Mouse (Mus musculus): ENCODE measurements around the gene Fbxw2. TPM values are rescaled to one million over a fixed set of nuclear protein-coding genes. Genes with fewer than 3 reads are reported as not detected.
"Not testable (repeated sequence)": the region's sequence is repeated elsewhere in the genome, so short reads cannot be mapped to it uniquely, and the experiment has no call there.

Fbxw2 gene
- polyA plus RNA-seq, 1 experiment from 2014 or later = 113 TPM

DNA sequence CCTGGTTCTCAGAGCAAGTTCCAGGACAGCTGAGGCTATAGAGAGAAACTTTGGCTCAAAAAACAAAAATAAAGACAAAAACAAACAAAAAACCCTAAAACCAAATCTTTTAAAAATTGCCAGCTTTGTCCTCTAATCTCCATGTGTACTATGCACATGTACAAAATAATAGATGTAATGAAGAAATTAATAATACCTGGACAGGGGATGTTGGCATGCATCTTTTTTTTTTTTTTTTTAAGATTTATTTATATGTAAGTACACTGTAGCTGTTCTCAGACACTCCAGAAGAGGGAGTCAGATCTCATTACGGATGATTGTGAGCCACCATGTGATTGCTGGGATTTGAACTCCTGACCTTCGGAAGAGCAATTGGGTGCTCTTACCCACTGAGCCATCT is 33.6 kb downstream of the Fbxw2 start:
- not testable (repeated sequence) for ATAC-seq (replicated peaks); H3K9ac ChIP-seq (replicated peaks); H3K4me3 ChIP-seq; H3K27ac ChIP-seq (replicated peaks); H3K4me2 ChIP-seq (replicated peaks); H3K9me3 ChIP-seq; H3K36me3 ChIP-seq; H3K4me1 ChIP-seq; H3K27me3 ChIP-seq
- 89% methylated on average over 2 of the region's 2 CpGs for WGBS

DNA sequence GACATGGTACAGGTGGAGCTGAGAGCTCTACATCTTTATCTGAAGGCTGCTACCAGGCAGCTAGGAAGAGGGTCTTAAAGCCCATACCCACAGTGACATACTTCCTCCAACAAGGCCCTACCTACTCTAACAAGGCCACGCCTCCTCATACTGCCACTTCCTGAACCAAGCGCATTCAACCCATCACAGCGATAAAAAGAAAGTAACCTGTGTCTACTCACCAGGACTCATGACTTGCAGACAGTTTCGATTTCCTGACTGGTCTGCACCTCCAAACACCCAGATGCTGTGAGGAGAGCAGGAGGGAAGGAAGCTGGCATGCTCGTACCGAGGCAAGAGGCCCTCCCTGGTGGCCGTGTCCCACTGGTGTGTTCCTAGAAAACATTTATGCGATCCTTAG is 35.8 kb downstream of the Fbxw2 start:
- no peak for ATAC-seq (replicated peaks)
- H3K4me1 ChIP-seq = no peaks in the 10 kb centered on the region
- no peak overlapping the region for H3K9ac ChIP-seq (replicated peaks)
- H3K27me3 ChIP-seq = no peaks in the 10 kb centered on the region
- no peak overlapping the region for H3K4me3 ChIP-seq
- no peak overlapping the region for H3K4me2 ChIP-seq (replicated peaks)
- WGBS = 92% methylated on average over 8 of the region's 8 CpGs
- H3K9me3 ChIP-seq = no peaks in the 10 kb centered on the region
- peaks cover 2% of the 10 kb centered on the region; the same call in 1 of the 2 replicates for H3K36me3 ChIP-seq
- H3K27ac ChIP-seq (replicated peaks) = no peak overlapping the region

DNA sequence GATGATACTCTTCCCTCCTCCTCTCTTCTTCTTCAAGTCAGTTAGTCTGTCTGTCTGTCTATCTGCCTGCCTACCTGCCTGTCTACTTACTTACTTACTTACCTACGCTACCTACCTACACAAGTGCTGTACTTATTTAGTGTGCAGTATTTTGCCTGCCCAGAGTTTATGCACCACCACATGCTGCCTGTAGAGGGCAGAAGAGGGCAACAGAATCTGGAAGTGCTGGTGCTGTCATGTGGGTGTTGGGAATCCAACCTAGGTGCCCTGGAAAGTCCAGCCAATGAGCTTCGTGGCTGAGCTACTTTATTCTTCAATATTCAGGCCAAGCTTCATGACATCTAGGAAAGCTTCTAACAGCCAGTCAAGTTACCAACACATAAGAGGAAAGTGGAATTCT is 42.0 kb downstream of the Fbxw2 start:
- 78% methylated on average over 2 of the region's 2 CpGs for WGBS
- H3K4me2 ChIP-seq (replicated peaks) = no peak overlapping the region
- peaks cover 48% of the 10 kb centered on the region for H3K36me3 ChIP-seq

DNA sequence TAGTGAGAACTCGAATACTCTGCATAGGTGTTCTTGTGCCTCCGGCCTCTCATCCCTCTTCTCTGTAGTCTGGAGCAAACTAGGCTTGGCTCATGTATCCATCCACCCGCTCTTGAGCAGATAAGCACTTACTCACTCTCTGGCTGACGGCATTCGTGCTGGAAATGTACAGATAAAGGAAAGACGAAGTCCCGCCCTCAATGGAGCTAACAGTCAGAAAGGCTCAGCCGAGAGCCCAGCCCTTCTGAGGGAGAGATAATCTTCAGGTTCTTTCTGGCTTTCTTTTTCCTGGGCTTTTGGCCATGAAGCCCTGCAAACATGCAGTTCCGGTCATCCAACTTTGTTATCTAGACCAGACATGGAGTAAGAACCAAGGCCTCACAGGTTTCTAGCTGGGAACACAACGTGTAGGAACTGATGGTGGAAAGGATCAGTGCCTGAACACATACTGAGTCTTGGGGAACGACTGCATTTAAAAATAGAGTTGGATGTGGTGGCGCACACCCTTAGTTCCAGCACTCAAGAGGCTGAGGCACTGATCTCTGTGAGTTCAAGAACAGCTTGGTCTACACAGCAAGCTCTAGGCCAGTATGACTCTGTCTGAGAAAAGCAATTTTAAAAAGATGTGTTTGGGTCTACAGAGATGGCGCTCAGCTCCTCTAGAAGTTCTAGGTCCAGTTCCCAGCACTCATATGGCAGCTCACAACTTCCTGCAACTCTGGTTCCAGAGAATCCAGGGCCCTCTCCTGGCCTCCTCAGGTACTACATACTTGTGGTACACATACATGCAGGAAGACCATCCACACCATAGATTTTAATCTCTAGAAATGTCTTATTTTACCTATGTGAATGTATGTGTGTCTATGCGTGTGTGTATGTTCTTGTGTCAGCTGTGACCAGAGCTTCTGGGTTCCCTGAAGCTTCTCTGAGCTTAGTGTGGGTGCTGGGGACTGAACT is 42.8 kb downstream of the Fbxw2 start:
- no peaks in the 10 kb centered on the region for H3K4me1 ChIP-seq
- no peaks in the 10 kb centered on the region for H3K27me3 ChIP-seq
- H3K36me3 ChIP-seq = peaks cover 56% of the 10 kb centered on the region
- 93% methylated on average over 14 of the region's 14 CpGs for WGBS
- H3K4me2 ChIP-seq (replicated peaks) = no peak overlapping the region
- H3K9ac ChIP-seq (replicated peaks) = no peak overlapping the region
- ATAC-seq (replicated peaks) = no peak
- no peak overlapping the region for H3K27ac ChIP-seq (replicated peaks)
- H3K9me3 ChIP-seq = no peaks in the 10 kb centered on the region
- no peak overlapping the region for H3K4me3 ChIP-seq

More for the DNA sequence above, 42.0 kb downstream of the Fbxw2 start:
- Histone ChIP-seq H3K4me1 (no peaks in the 10 kb centered on the region), H3K9me3 (no peaks in the 10 kb centered on the region), H3K27ac (replicated peaks) (no peak overlapping the region), H3K27me3 (no peaks in the 10 kb centered on the region), H3K4me3 (no peak overlapping the region), H3K9ac (replicated peaks) (no peak overlapping the region)
- ATAC-seq (replicated peaks) = no peak

DNA sequence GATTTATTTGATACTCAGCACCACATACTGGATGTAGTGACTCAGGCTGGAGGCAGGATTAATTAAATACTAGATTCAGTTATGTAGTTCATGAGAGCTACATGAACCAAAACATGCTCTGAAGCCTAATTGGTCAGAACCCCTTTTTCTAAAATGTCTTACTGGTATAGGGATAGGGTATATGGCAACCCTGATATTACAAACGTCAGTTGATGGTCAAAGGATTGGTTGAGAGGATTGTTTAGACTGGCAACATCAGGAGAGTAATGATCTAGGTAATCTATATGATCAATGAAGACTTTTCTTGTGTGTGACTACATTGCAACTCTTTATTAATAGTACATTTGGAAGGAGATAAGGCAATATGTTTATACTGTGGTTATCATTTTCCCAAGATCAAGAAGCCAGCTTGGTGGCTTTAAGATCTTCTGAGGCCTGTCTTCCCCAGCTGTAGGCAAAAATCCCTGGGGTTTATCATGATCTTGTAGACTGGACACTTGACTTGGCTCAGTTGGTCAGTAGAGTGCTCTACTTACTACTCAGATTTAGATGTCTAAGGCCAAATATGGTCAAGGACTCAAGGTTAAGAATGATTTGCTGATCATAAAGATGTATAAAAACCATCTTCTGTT is 48.8 kb downstream of the Fbxw2 start:
- Histone ChIP-seq H3K4me3 (no peak overlapping the region), H3K9me3 (no peaks in the 10 kb centered on the region), H3K4me1 (peaks cover 53% of the 10 kb centered on the region), H3K27ac (replicated peaks) (no peak overlapping the region), H3K4me2 (replicated peaks) (0 out of 2 replicates have a peak overlapping the region, but pooled peaks have one; percentile 8), H3K9ac (replicated peaks) (no peak overlapping the region), H3K36me3 (peaks cover 80% of the 10 kb centered on the region), H3K27me3 (no peaks in the 10 kb centered on the region)
- ATAC-seq (replicated peaks) = no peak
- 65% methylated on average over 1 of the region's 1 CpGs for WGBS

DNA sequence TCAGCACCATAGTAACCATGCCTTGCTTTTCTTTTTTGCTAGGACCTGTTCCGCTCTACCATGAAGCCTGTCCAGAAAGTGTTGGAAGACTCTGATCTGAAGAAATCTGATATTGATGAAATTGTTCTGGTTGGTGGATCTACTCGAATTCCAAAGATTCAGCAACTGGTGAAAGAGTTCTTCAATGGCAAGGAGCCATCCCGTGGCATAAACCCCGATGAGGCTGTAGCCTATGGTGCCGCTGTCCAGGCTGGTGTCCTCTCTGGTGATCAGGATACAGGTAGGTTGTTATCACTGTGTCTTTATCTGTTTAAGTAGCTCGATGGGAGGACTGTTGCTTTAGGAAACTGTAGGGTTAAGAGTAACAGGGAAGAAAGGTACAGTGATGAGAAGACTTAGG is 51.6 kb downstream of the Fbxw2 start:
- H3K9me3 ChIP-seq = no peaks in the 10 kb centered on the region
- no peaks in the 10 kb centered on the region for H3K27me3 ChIP-seq
- H3K36me3 ChIP-seq = peaks cover 60% of the 10 kb centered on the region
- no peak overlapping the region for H3K27ac ChIP-seq (replicated peaks)
- H3K9ac ChIP-seq (replicated peaks) = no peak overlapping the region
- no peak overlapping the region for H3K4me3 ChIP-seq
- no peak for ATAC-seq (replicated peaks)
- H3K4me2 ChIP-seq (replicated peaks) = peak overlapping the region; percentile 55; the same call in 1 of the 2 replicates
- peaks cover 62% of the 10 kb centered on the region for H3K4me1 ChIP-seq
- WGBS = 92% methylated on average over 6 of the region's 6 CpGs

DNA sequence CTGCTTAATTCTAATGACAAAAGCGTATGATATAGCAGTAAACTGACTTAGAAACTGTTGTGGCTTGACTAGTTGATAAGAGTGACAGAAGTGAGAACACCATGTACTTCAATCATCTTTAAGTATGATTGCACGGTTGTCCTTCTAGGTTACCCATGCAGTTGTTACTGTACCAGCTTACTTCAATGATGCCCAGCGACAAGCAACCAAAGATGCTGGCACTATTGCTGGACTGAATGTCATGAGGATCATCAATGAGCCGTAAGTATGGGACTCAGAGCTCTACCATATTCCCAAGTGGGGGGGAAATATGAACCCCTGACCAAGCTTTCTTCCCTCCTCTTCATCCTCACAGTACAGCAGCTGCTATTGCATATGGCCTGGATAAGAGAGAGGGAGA is 52.4 kb downstream of the Fbxw2 start:
- no peak overlapping the region for H3K9ac ChIP-seq (replicated peaks)
- peak overlapping the region; percentile 90 for H3K4me3 ChIP-seq

DNA sequence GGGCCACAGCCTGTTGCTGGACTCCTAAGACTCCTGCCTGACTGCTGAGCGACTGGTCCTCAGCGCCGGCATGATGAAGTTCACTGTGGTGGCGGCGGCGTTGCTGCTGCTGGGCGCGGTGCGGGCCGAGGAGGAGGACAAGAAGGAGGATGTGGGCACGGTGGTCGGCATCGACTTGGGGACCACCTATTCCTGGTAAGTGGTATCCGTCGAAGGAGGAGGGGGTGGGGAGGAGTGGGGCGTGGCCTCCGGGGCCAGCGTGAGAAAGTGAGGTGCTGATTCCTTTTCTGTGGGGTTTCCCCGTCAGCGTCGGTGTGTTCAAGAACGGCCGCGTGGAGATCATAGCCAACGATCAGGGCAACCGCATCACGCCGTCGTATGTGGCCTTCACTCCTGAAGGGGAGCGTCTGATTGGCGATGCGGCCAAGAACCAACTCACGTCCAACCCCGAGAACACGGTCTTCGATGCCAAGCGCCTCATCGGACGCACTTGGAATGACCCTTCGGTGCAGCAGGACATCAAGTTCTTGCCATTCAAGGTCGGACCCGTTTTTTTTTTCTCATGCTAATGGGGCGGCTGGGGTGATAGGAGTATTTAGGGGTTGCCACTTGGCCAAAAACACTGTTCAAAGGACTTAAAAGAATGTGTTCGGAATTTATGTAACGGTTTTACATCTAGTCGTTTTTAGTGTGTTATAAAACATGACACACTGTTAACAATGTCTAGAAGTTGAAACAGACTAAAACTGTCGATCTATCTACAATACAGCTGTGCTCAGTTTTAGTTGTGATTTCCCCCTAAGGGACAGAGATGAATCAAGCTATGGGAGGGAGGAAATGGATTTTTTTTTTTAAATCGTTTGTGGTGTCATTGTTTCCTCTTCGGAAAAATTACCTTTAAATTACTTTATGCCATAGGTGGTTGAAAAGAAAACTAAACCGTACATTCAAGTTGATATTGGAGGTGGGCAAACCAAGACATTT is 53.6 kb downstream of the Fbxw2 start:
- Histone ChIP-seq H3K4me3 (peak overlapping the region; percentile 90), H3K27ac (replicated peaks) (peak overlapping the region; percentile 87), H3K4me1 (peaks cover 55% of the 10 kb centered on the region), H3K9ac (replicated peaks) (peak overlapping the region; percentile 92), H3K9me3 (no peaks in the 10 kb centered on the region), H3K36me3 (peaks cover 41% of the 10 kb centered on the region), H3K27me3 (no peaks in the 10 kb centered on the region), H3K4me2 (replicated peaks) (peak overlapping the region; percentile 55)
- ATAC-seq (replicated peaks) = no peak; the same call in 1 of the 2 replicates
- 5% methylated on average over 50 of the region's 50 CpGs for WGBS

More for the DNA sequence above, 52.4 kb downstream of the Fbxw2 start:
- Histone ChIP-seq H3K27me3 (no peaks in the 10 kb centered on the region), H3K4me1 (peaks cover 62% of the 10 kb centered on the region), H3K9me3 (no peaks in the 10 kb centered on the region), H3K36me3 (peaks cover 52% of the 10 kb centered on the region), H3K27ac (replicated peaks) (no peak overlapping the region), H3K4me2 (replicated peaks) (peak overlapping the region; percentile 55)
- ATAC-seq (replicated peaks) = no peak
- WGBS = 90% methylated on average over 4 of the region's 4 CpGs

DNA sequence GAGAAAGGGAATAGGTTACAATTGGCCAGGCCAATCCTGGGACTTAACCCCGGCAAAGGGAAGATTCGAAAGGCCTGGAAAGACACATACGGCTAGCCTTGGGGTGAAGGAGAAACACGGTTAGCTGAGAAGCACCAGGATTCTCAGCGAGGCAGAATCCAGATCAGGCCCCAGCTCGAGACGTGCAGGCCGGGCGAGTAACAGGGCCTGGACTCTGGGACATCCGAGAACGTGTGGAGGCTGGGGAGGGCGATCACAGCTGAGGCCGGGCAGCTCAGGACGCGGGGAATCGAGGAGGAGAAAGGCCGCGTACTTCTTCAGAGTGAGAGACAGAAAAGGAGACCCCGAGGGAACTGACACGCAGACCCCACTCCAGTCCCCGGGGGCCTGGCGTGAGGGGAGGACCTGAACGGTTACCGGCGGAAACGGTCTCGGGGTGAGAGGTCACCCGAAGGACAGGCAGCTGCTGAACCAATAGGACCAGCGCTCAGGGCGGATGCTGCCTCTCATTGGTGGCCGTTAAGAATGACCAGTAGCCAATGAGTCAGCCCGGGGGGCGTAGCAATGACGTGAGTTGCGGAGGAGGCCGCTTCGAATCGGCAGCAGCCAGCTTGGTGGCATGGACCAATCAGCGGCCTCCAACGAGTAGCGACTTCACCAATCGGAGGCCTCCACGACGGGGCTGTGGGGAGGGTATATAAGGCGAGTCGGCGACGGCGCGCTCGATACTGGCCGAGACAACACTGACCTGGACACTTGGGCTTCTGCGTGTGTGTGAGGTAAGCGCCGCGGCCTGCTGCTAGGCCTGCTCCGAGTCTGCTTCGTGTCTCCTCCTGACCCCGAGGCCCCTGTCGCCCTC is 54.5 kb downstream of the Fbxw2 start, which contains the start of gene Hspa5:
Gene Hspa5, plus strand, starts transcription at position 603 of the 859 bp plus-strand sequence.
- Histone ChIP-seq H3K36me3 (peaks cover 31% of the 10 kb centered on the region), H3K4me3 (peak within 1 kb of the TSS; percentile 90), H3K9ac (replicated peaks) (peak within 1 kb of the TSS; percentile 92), H3K27me3 (no peaks in the 10 kb centered on the region), H3K4me2 (replicated peaks) (peak within 1 kb of the TSS; percentile 55), H3K27ac (replicated peaks) (peak within 1 kb of the TSS; percentile 88), H3K9me3 (no peaks in the 10 kb centered on the region), H3K4me1 (peaks cover 46% of the 10 kb centered on the region)
- under 1% methylated on average over 60 of the region's 60 CpGs for WGBS
- peak; percentile 99 for ATAC-seq (replicated peaks)

DNA sequence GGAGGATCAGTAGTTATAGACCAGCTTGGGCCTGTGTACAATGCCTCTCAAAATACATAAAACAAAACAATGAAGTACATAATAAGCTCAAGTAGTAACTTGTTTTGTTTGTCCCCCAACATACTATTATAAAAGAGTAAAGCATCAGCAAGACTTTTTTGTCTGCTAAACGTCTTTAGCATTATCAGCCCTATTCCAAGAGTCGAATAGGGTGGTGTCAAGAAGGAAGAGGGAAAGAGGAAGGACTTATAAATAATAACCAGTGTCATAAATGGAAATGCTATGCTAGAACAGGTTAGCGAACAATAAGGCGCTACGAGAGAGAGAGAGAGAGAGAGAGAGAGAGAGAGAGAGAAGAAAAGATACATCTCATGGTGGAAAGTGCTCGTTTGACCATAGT is 55.2 kb downstream of the Fbxw2 start:
- Histone ChIP-seq H3K9ac (replicated peaks) (peak overlapping the region; percentile 90), H3K27ac (replicated peaks) (peak overlapping the region; percentile 88), H3K4me3 (peak overlapping the region; percentile 90), H3K36me3 (peaks cover 25% of the 10 kb centered on the region), H3K4me2 (replicated peaks) (peak overlapping the region; percentile 49), H3K4me1 (peaks cover 39% of the 10 kb centered on the region), H3K27me3 (no peaks in the 10 kb centered on the region), H3K9me3 (no peaks in the 10 kb centered on the region)
- ATAC-seq (replicated peaks) = no peak
- 3% methylated on average over 6 of the region's 6 CpGs for WGBS

DNA sequence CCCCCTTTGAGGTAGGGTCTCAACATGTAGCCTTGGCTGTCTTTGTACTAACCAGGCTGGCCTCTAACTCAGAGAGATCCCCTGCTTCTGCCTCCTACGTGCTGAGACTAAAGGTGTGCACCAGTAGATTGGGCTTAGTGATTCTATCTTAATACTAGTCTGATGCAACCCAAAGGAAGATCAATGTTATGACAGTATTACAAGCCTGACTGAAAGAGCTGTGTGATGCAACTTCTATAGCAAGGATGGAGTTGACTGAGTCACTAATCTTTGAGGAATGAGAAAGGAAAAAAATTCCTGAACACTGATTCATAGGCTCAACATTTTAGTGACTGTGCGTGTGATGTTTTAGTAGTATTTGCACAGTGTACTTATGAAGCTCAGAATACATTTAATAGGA is 56.1 kb downstream of the Fbxw2 start:
- H3K27me3 ChIP-seq = no peaks in the 10 kb centered on the region
- ATAC-seq (replicated peaks) = no peak

More for the DNA sequence above, 56.1 kb downstream of the Fbxw2 start:
- Histone ChIP-seq H3K4me3 (0 out of 2 replicates have a peak overlapping the region, but pooled peaks have one; percentile 90), H3K4me1 (peaks cover 31% of the 10 kb centered on the region), H3K9me3 (no peaks in the 10 kb centered on the region), H3K27ac (replicated peaks) (no peak overlapping the region), H3K4me2 (replicated peaks) (no peak overlapping the region), H3K9ac (replicated peaks) (no peak overlapping the region), H3K36me3 (peaks cover 17% of the 10 kb centered on the region)
- WGBS = 92% methylated on average over 2 of the region's 2 CpGs
